Mouse (Mus musculus): ENCODE data around the gene Mat2a. TPM values are rescaled to one million over a fixed set of nuclear protein-coding genes. Genes with fewer than 3 reads are reported as not detected.
"Not testable (repeated sequence)": the region's sequence is repeated elsewhere in the genome, so short reads cannot be mapped to it uniquely, and the experiment has no call there.

The Mat2a gene
- total and polyA plus RNA-seq, 3 experiments = 166 to 456 (median 218) TPM

- peaks cover 2 to 27% of the 10 kb centered on the region in 2 experiments; a peak in 3 of 4 replicates for H3K4me1 ChIP-seq (ENCODE audit: control insufficient read depth in 1 of 2, insufficient read depth in 2 of 2)
- DNase-seq (ENCODE audit: extremely low read depth); H3K9ac ChIP-seq (ENCODE audit: insufficient read depth, low read depth); H3K36me3 ChIP-seq (replicated peaks in 1 of 2; ENCODE audit: control insufficient read depth in 1 of 2, insufficient read depth in 1 of 2, low read length in 1 of 2); H3K79me2 ChIP-seq (replicated peaks; ENCODE audit: control insufficient read depth, extremely low read depth, insufficient read depth, poor library complexity, severe bottlenecking); H3K27ac ChIP-seq (ENCODE audit: insufficient read depth, low read depth); H3K4me3 ChIP-seq (replicated peaks in 1 of 3; ENCODE audit: low read depth in 2 of 3, low read length in 2 of 3, poor library complexity in 1 of 3); H3K9me3 ChIP-seq (replicated peaks; ENCODE audit: low read length); H3K4me2 ChIP-seq (ENCODE audit: insufficient read depth, low read depth, poor library complexity, severe bottlenecking); dilution Hi-C loops (cut with MboI; ENCODE audit: extremely low pct_ligation_motif_present, extremely low pct_unique_long_range_greater_than_20kb, low sequenced_read_pairs); in situ Hi-C loops (cut with MboI; ENCODE audit: low pct_ligation_motif_present, low pct_unique_long_range_greater_than_20kb, low sequenced_read_pairs); H3K27me3 ChIP-seq (replicated peaks): not testable (repeated sequence)
Observed at GRCm38 (mm10) chr6:72462550-72463257, 23.3 kb upstream of the Mat2a start.

DNA sequence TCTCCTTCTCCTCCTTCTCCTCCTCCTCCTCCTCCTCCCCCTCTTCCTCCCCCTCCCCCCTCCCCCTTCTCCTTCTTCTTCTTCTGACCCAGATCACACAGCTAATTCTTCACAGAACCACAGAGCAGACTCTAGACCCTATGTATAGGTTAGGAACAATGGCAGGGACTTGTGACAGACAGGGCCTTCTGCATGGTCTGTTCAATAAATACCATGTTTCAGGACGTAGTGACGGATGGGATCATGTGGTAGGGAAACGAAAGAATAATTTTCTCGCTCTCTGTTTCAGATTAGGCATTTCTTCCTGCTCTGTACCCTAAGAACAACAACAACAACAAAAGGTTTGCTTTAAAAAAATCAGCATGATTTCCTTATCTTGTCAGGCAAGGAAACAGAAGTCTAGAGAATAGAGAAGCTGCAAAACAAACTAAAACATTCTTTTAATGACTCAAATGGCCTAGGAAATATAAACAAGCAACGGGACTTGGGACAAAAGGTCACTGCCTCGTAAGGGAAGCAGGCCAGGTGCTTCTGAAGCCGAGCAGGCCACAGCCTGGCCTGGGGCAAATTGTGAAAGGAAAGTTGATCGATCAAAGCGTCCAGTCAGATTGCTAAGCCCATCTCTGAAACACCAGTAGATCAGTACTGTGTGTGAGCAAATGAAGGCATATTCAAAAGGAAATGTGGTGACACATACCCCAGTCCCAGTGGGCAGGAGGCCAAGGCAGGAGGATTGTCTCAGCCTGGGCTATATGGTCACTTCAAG, 20.9 kb upstream of the Mat2a start:
- Histone ChIP-seq H3K79me2 (replicated peaks; ENCODE audit: control insufficient read depth, extremely low read depth, insufficient read depth, poor library complexity, severe bottlenecking) (no peaks in the 10 kb centered on the region), H3K9ac (ENCODE audit: insufficient read depth, low read depth) (no peak overlapping the region), H3K36me3 (replicated peaks in 1 of 2; ENCODE audit: control insufficient read depth in 1 of 2, insufficient read depth in 1 of 2, low read length in 1 of 2) (no peaks in the 10 kb centered on the region), H3K4me2 (ENCODE audit: insufficient read depth, low read depth, poor library complexity, severe bottlenecking) (0 out of 2 replicates have a peak overlapping the region, but pooled peaks have one; percentile 13), H3K4me3 (replicated peaks in 1 of 3; ENCODE audit: low read depth in 2 of 3, low read length in 2 of 3, poor library complexity in 1 of 3) (no peak overlapping the region), H3K4me1 (ENCODE audit: control insufficient read depth in 1 of 2, insufficient read depth in 2 of 2) (peaks cover 2 to 13% of the 10 kb centered on the region in 2 experiments; a peak in 3 of 4 replicates), H3K27me3 (replicated peaks) (no peaks in the 10 kb centered on the region), H3K9me3 (replicated peaks; ENCODE audit: low read length) (no peaks in the 10 kb centered on the region), H3K27ac (ENCODE audit: insufficient read depth, low read depth) (no peak overlapping the region)
- DNase-seq (ENCODE audit: extremely low read depth) = no peak
- TF ChIP-seq EP300 (IDR thresholded peaks at IDR 0.05; ENCODE audit: low read length) (no peak), MAFK (IDR thresholded peaks at IDR 0.05; ENCODE audit: insufficient replicate concordance, low read length) (no peak), RAD21 (IDR thresholded peaks at IDR 0.05; ENCODE audit: low read depth, low read length) (no peak), CTCF (conservative IDR thresholded peaks at IDR 0.05 in 1 of 2, IDR thresholded peaks at IDR 0.05 in 1 of 2; ENCODE audit: low read depth in 2 of 2, low read length in 2 of 2) (no peak), ELF1 (IDR thresholded peaks at IDR 0.05; ENCODE audit: low read depth, low read length) (no peak), CHD1 (IDR thresholded peaks at IDR 0.05; ENCODE audit: low read depth, low read length) (no peak), KAT2A (IDR thresholded peaks at IDR 0.05; ENCODE audit: insufficient replicate concordance, low read length) (no peak), MAX (IDR thresholded peaks at IDR 0.05; ENCODE audit: low read length) (no peak)
- in situ Hi-C loops (cut with MboI; ENCODE audit: low pct_ligation_motif_present, low pct_unique_long_range_greater_than_20kb, low sequenced_read_pairs) = no loop called here
- dilution Hi-C loops (cut with MboI; ENCODE audit: extremely low pct_ligation_motif_present, extremely low pct_unique_long_range_greater_than_20kb, low sequenced_read_pairs) = no loop called here

- peaks cover 2 to 7% of the 10 kb centered on the region in 2 experiments; a peak in 3 of 4 replicates for H3K4me1 ChIP-seq (ENCODE audit: control insufficient read depth in 1 of 2, insufficient read depth in 2 of 2)
- H3K4me3 ChIP-seq (replicated peaks in 1 of 3; ENCODE audit: low read depth in 2 of 3, low read length in 2 of 3, poor library complexity in 1 of 3) = no peak overlapping the region
- no peaks in the 10 kb centered on the region for H3K9me3 ChIP-seq (replicated peaks; ENCODE audit: low read length)
- no peak overlapping the region for H3K9ac ChIP-seq (ENCODE audit: insufficient read depth, low read depth)
- dilution Hi-C loops (cut with MboI; ENCODE audit: extremely low pct_ligation_motif_present, extremely low pct_unique_long_range_greater_than_20kb, low sequenced_read_pairs) (no loop called here), in situ Hi-C loops (cut with MboI; ENCODE audit: low pct_ligation_motif_present, low pct_unique_long_range_greater_than_20kb, low sequenced_read_pairs) (no loop called here)
- no peak overlapping the region for H3K27ac ChIP-seq (ENCODE audit: insufficient read depth, low read depth)
- H3K4me2 ChIP-seq (ENCODE audit: insufficient read depth, low read depth, poor library complexity, severe bottlenecking) = no peak overlapping the region
- H3K79me2 ChIP-seq (replicated peaks; ENCODE audit: control insufficient read depth, extremely low read depth, insufficient read depth, poor library complexity, severe bottlenecking) = no peaks in the 10 kb centered on the region
- no peaks in the 10 kb centered on the region for H3K27me3 ChIP-seq (replicated peaks)
- no peaks in the 10 kb centered on the region for H3K36me3 ChIP-seq (replicated peaks in 1 of 2; ENCODE audit: control insufficient read depth in 1 of 2, insufficient read depth in 1 of 2, low read length in 1 of 2)
- TF ChIP-seq CHD1 (IDR thresholded peaks at IDR 0.05; ENCODE audit: low read depth, low read length) (no peak), E2F4 (IDR thresholded peaks at IDR 0.05; ENCODE audit: insufficient replicate concordance, low read depth, low read length) (no peak), CHD2 (IDR thresholded peaks at IDR 0.05; ENCODE audit: low read length) (no peak), POLR2A (IDR thresholded peaks at IDR 0.05; ENCODE audit: low read depth, low read length) (no peak), TBP (conservative IDR thresholded peaks at IDR 0.05; ENCODE audit: low read depth, low read length) (no peak), NELFE (IDR thresholded peaks at IDR 0.05; ENCODE audit: low read depth, low read length) (no peak), KAT2A (IDR thresholded peaks at IDR 0.05; ENCODE audit: insufficient replicate concordance, low read length) (no peak), ETS1 (conservative IDR thresholded peaks at IDR 0.05; ENCODE audit: low read depth, low read length) (no peak), HCFC1 (IDR thresholded peaks at IDR 0.05; ENCODE audit: low read depth, low read length) (no peak), NRF1 (IDR thresholded peaks at IDR 0.05; ENCODE audit: low read depth, low read length) (no peak), TCF12 (IDR thresholded peaks at IDR 0.05; ENCODE audit: low read depth, low read length) (no peak), MXI1 (IDR thresholded peaks at IDR 0.05; ENCODE audit: low read depth, low read length) (no peak), POLR2AphosphoS2 (IDR thresholded peaks at IDR 0.05; ENCODE audit: low read depth, low read length) (no peak), GABPA (IDR thresholded peaks at IDR 0.05; ENCODE audit: insufficient replicate concordance, low read depth, low read length) (no peak), BHLHE40 (IDR thresholded peaks at IDR 0.05; ENCODE audit: low read depth, low read length) (no peak)
- no peak for DNase-seq (ENCODE audit: extremely low read depth)
Observed at GRCm38 (mm10) chr6:72458921-72459320, 19.6 kb upstream of the Mat2a start.

Measured in CH12.LX (cell line).